Mouse (Mus musculus) heart, postnatal 0 days (tissue): ENCODE results near the gene Tulp1.

Experiments used
- CTCF ChIP-seq: IDR thresholded peaks from 2 replicates; pipeline ENCODE4 v1.5.1; 2016; ENCODE audit warnings: antibody characterized with exemption, control low read depth, low read depth
- EP300 ChIP-seq: IDR thresholded peaks from 2 replicates; pipeline ENCODE4 v1.6.1; 2016; ENCODE audit warnings: antibody characterized with exemption, low read depth

- TF ChIP-seq CTCF (no peak), EP300 (no peak)
These were observed 10.6 kb upstream of the Tulp1 start for GRCm38 (mm10) chr17:28375592-28376061.
